Mouse (Mus musculus) lung, embryonic 16.5 days (tissue): ENCODE measurements around the gene Ccdc92b. TPM values are rescaled to one million over a fixed set of nuclear protein-coding genes. Genes with fewer than 3 reads are reported as not detected.

ENCODE experiments used
- ATAC-seq: fragments of 200-750 bp; cut with Nextera tagmentation; 2 replicates; pipeline ENCODE4 v1.8.0; 2017; ENCODE audit warnings: low read depth, mild to moderate bottlenecking, moderate library complexity
- H3K27ac ChIP-seq: fragments of 300-500 bp; sonication (generic); 2 replicates; pipeline ENCODE4 v1.5.1; 2014; ENCODE audit warnings: mild to moderate bottlenecking, control low read depth, low read length
- H3K27me3 ChIP-seq: fragments of 300-500 bp; sonication (generic); 2 replicates; pipeline ENCODE4 v1.6.1; 2014; ENCODE audit warnings: low read depth, low read length, mixed read lengths; ENCODE audit not compliant: control insufficient read depth, insufficient read depth
- H3K36me3 ChIP-seq: fragments of 300-500 bp; sonication (generic); 2 replicates; pipeline ENCODE4 v1.6.1; 2014; ENCODE audit warnings: low read length; ENCODE audit not compliant: control insufficient read depth, insufficient read depth
- H3K4me1 ChIP-seq: fragments of 300-500 bp; sonication (generic); replicated peaks from 2 replicates; pipeline ENCODE4 v1.6.1; 2014; ENCODE audit warnings: low read length, mixed read lengths; ENCODE audit not compliant: control insufficient read depth, insufficient read depth
- H3K4me2 ChIP-seq: fragments of 300-500 bp; sonication (generic); 2 replicates; pipeline ENCODE4 v1.6.1; 2014; ENCODE audit warnings: low read depth, low read length, control low read depth
- H3K4me3 ChIP-seq: fragments of 300-500 bp; sonication (generic); 2 replicates; pipeline ENCODE4 v1.5.1; 2014; ENCODE audit warnings: mild to moderate bottlenecking, low read length, control low read depth
- H3K9ac ChIP-seq: fragments of 300-500 bp; sonication (generic); 2 replicates; pipeline ENCODE4 v1.6.1; 2014; ENCODE audit warnings: low read length, control low read depth
- H3K9me3 ChIP-seq: fragments of 300-500 bp; sonication (generic); 2 replicates; pipeline ENCODE4 v1.6.1; 2016; ENCODE audit warnings: low read length; ENCODE audit not compliant: control insufficient read depth
- WGBS: fragments of 180-500 bp; shearing (Covaris S2); extraction: QIAGEN DNeasy Blood & Tissue Kit; methylation state at CpG from one replicate; pipeline ENCODE4 v1.1.7; 2014; 5-methylcytosine and 5-hydroxymethylcytosine counted together
- polyA plus RNA-seq: library from polyadenylated mRNA; unstranded; fragments of >200 nt; fragmentation: Nextera tagmentation; extraction: Ambion mirVana; gene quantifications from 2 replicates; pipeline ENCODE4 v1.2.1, GENCODE M21; 2015

Ccdc92b gene
- polyA plus RNA-seq, 1 experiment from 2014 or later, result 0.33 TPM

- Histone ChIP-seq H3K27ac (no peak overlapping the region), H3K4me1 (no peaks in the 10 kb centered on the region), H3K9me3 (peaks cover 2% of the 10 kb centered on the region; the same call in 1 of the 2 replicates), H3K27me3 (no peaks in the 10 kb centered on the region), H3K4me3 (no peak overlapping the region), H3K36me3 (peaks cover 62% of the 10 kb centered on the region), H3K4me2 (no peak overlapping the region), H3K9ac (no peak overlapping the region)
- ATAC-seq, result no peak
- WGBS, result 84% methylated on average over 6 of the region's 6 CpGs
These were observed 42.8 kb downstream of the Ccdc92b start for GRCm38 (mm10) chr11:74662221-74662620.

DNA sequence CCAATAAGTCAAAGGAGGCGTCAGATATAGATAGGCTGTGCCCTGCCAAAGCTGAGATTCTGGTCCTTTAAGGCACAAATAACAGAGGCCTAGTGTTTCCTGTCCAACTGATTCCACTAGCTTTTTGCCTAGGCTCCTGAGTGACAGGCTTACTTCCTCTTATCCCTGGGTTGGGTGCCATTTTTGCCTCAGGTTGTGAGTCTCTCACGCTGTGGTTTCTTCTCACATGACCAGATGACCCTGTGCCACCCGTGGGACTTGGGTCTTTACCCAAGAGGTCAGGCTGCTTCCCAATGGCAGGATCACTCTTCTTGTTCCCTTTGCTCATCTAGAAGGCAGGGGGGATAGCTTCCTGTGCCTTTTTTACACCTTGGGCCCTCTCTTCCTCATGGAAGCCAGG, 44.9 kb downstream of the Ccdc92b start:
- no peaks in the 10 kb centered on the region for H3K4me1 ChIP-seq
- no peak overlapping the region for H3K27ac ChIP-seq
- ATAC-seq, result no peak
- no peak overlapping the region for H3K4me2 ChIP-seq
- peaks cover 52% of the 10 kb centered on the region for H3K36me3 ChIP-seq
- WGBS, result 86% methylated on average over 3 of the region's 3 CpGs
- no peaks in the 10 kb centered on the region for H3K9me3 ChIP-seq
- H3K4me3 ChIP-seq, result no peak overlapping the region
- H3K9ac ChIP-seq, result no peak overlapping the region
- no peaks in the 10 kb centered on the region for H3K27me3 ChIP-seq

DNA sequence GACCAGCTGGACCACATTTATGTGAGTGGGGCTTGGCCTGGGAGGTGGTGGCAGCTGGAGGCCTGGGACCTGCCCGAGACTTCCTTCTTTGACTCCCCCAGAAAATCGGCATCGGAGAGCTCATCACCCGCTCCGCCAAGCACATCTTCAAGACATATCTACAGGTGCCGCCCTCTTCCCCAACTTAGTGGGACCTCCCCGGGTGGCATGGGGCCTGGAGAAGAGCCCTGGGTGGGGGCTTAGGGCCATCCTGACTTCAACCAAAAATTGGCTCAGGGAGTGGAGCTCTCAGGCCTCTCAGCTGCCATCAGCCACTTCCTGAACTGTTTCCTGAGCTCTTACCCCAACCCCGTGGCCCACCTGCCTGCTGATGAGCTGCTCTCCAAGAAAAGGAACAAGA, 45.5 kb downstream of the Ccdc92b start:
- no peak for ATAC-seq
- H3K27me3 ChIP-seq, result no peaks in the 10 kb centered on the region
- WGBS, result 88% methylated on average over 8 of the region's 8 CpGs

DNA sequence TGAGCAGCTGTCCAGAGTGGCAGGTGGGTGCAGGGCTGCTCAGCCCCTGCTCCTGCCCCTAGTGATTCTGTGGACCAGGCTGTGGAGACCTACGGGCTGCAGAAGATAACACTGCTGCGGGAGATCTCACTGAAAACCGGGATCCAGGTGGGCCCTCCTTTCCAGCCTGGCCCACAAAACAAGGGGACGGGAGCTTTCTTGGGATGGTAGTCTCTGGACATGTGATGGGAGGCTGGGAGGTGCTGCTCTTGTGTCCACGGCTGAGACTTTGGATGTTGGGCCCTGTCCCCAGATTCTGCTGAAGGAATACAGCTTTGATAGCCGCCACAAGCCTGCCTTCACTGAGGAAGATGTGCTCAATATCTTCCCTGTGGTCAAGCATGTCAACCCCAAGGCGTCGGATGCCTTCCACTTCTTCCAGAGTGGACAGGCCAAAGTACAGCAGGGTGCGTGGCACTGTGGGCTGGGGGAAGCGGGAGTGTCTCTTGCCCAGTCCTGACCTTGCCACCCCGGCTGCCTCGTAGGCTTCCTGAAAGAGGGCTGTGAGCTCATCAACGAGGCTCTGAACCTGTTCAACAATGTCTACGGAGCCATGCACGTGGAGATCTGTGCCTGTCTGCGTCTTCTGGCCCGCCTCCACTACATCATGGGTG, 46.4 kb downstream of the Ccdc92b start:
- Histone ChIP-seq H3K4me3 (no peak overlapping the region), H3K36me3 (peaks cover 42% of the 10 kb centered on the region), H3K9me3 (no peaks in the 10 kb centered on the region), H3K27ac (no peak overlapping the region), H3K4me2 (no peak overlapping the region), H3K4me1 (no peaks in the 10 kb centered on the region), H3K27me3 (no peaks in the 10 kb centered on the region), H3K9ac (no peak overlapping the region)
- ATAC-seq, result no peak
- 93% methylated on average over 17 of the region's 17 CpGs for WGBS

More for the DNA sequence above, 45.5 kb downstream of the Ccdc92b start:
- Histone ChIP-seq H3K9me3 (no peaks in the 10 kb centered on the region), H3K36me3 (peaks cover 50% of the 10 kb centered on the region), H3K4me3 (no peak overlapping the region), H3K9ac (no peak overlapping the region), H3K27ac (no peak overlapping the region), H3K4me1 (no peaks in the 10 kb centered on the region), H3K4me2 (no peak overlapping the region)

GRCm38 (mm10) chr11:74666284-74666652, 46.9 kb downstream of the Ccdc92b start:
- no peaks in the 10 kb centered on the region for H3K9me3 ChIP-seq
- H3K4me2 ChIP-seq, result no peak overlapping the region
- no peak overlapping the region for H3K4me3 ChIP-seq
- H3K27me3 ChIP-seq, result no peaks in the 10 kb centered on the region
- no peak overlapping the region for H3K27ac ChIP-seq
- 89% methylated on average over 5 of the region's 5 CpGs for WGBS
- H3K9ac ChIP-seq, result no peak overlapping the region
- peaks cover 42% of the 10 kb centered on the region for H3K36me3 ChIP-seq
- no peak for ATAC-seq
- no peaks in the 10 kb centered on the region for H3K4me1 ChIP-seq

DNA sequence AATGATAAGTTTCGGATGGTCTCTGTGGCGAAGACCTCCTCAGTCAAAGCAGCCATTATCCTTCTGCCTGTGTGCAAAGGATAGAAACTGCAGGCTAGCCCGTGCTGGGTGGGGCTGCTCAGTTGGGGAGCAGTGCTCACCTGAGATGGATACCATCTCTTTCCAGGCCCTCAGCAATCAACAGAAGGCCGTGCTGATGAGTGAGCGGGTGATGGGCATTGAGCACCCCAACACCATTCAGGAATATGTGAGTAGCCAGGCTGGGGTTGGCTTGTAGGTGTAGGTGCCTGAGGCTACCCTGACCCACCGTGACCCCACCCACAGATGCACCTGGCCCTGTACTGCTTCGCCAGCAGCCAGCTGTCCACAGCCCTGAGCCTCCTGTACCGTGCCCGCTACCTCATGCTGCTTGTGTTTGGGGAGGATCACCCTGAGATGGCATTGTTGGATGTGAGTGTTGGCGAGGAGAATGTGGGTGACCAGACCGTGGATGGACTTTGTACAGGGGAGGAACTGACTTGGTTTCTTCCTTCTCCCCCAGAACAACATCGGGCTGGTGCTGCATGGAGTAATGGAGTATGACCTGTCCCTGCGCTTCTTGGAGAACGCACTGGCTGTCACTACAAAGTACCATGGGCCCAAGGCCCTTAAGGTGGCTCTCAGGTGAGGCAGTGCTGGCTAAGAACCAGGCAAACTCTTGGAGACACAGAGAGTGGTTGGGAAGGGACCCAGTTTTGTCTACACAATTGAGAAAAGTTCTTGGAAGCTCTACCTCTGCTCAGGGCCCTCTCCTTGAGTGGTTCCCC, 47.6 kb downstream of the Ccdc92b start:
- ATAC-seq, result no peak
- H3K27me3 ChIP-seq, result no peaks in the 10 kb centered on the region
- H3K9me3 ChIP-seq, result no peaks in the 10 kb centered on the region
- no peaks in the 10 kb centered on the region for H3K4me1 ChIP-seq
- no peak overlapping the region for H3K27ac ChIP-seq
- WGBS, result 93% methylated on average over 14 of the region's 14 CpGs
- H3K9ac ChIP-seq, result no peak overlapping the region
- H3K4me3 ChIP-seq, result no peak overlapping the region
- no peak overlapping the region for H3K4me2 ChIP-seq
- H3K36me3 ChIP-seq, result peaks cover 39% of the 10 kb centered on the region

DNA sequence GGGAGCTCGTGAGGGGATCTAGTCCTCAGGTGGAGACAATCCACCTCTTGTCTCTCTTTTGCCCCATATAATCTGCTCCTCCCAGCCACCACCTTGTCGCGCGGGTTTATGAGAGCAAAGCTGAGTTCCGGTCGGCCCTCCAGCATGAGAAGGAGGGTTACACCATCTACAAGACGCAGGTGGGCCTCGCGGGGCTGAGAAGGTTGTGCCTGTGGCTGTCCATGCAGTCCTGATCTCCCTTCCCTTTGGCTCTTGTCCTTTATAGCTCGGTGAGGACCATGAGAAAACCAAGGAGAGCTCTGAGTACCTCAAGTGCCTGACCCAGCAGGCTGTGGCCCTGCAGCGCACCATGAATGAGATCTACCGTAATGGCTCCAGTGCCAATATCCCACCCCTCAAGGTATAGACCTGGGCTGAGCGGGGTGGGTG, 48.2 kb downstream of the Ccdc92b start:
- no peak for ATAC-seq
- H3K9ac ChIP-seq, result no peak overlapping the region
- H3K9me3 ChIP-seq, result no peaks in the 10 kb centered on the region
- H3K27ac ChIP-seq, result no peak overlapping the region
- WGBS, result 90% methylated on average over 13 of the region's 13 CpGs
- H3K36me3 ChIP-seq, result peaks cover 34% of the 10 kb centered on the region
- no peaks in the 10 kb centered on the region for H3K4me1 ChIP-seq
- H3K4me3 ChIP-seq, result no peak overlapping the region
- H3K27me3 ChIP-seq, result no peaks in the 10 kb centered on the region
- H3K4me2 ChIP-seq, result no peak overlapping the region

DNA sequence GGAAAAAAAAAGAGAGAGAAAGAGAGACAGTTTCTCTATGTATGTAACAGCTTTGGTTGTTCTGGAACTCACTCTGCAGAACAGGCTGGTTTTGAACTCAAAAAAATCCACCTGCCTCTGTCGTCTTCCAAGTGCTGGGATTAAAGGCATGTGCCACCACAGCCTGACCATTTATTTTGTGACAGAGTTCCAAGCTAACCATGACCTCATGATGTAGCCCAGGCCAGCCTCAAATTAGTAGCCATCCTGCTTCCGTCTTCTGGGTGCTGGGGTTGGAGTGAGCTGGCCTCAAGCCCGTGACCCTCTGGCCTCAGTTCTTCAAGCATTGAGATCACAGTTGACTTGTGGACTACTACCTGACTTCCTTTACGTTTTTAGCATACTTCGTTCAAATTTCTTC, 49.1 kb downstream of the Ccdc92b start:
- H3K36me3 ChIP-seq, result peaks cover 35% of the 10 kb centered on the region
- H3K4me3 ChIP-seq, result no peak overlapping the region
- no peak overlapping the region for H3K9ac ChIP-seq
- WGBS, result 88% methylated on average over 5 of the region's 5 CpGs
- H3K27ac ChIP-seq, result no peak overlapping the region
- no peaks in the 10 kb centered on the region for H3K9me3 ChIP-seq
- H3K4me1 ChIP-seq, result no peaks in the 10 kb centered on the region
- no peak overlapping the region for H3K4me2 ChIP-seq
- ATAC-seq, result no peak
- H3K27me3 ChIP-seq, result no peaks in the 10 kb centered on the region

DNA sequence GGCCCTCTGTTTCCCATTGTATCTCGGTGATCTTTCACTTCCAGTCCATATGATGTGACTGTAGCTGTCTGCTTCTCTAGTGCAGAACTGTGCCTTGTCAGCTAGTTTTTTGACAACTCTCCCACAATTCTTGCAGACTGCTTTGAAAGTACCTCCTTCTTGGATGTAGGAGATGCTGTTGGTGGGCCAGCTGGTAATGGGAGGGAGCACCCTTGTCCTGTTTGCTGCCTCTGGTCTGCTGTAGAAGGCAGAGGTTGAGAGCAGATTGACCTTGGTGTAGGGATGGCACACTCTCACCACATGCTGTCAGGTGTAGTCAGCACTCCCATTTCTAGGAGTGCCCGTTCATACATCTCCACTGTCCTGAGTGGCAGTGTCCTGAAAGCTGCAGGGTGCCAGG, 49.6 kb downstream of the Ccdc92b start:
- no peaks in the 10 kb centered on the region for H3K27me3 ChIP-seq
- H3K27ac ChIP-seq, result no peak overlapping the region
- no peaks in the 10 kb centered on the region for H3K4me1 ChIP-seq
- H3K36me3 ChIP-seq, result peaks cover 33% of the 10 kb centered on the region
- H3K9ac ChIP-seq, result no peak overlapping the region
- 86% methylated on average over 2 of the region's 2 CpGs for WGBS
- no peaks in the 10 kb centered on the region for H3K9me3 ChIP-seq
- no peak overlapping the region for H3K4me2 ChIP-seq
- ATAC-seq, result no peak
- H3K4me3 ChIP-seq, result no peak overlapping the region
